Mouse (Mus musculus): ENCODE data around the gene Cd33. TPM values are rescaled to one million over a fixed set of nuclear protein-coding genes. Genes with fewer than 3 reads are reported as not detected.

Cd33 gene
- polyA plus RNA-seq, 1 experiment from 2014 or later = 6.2 TPM

DNA sequence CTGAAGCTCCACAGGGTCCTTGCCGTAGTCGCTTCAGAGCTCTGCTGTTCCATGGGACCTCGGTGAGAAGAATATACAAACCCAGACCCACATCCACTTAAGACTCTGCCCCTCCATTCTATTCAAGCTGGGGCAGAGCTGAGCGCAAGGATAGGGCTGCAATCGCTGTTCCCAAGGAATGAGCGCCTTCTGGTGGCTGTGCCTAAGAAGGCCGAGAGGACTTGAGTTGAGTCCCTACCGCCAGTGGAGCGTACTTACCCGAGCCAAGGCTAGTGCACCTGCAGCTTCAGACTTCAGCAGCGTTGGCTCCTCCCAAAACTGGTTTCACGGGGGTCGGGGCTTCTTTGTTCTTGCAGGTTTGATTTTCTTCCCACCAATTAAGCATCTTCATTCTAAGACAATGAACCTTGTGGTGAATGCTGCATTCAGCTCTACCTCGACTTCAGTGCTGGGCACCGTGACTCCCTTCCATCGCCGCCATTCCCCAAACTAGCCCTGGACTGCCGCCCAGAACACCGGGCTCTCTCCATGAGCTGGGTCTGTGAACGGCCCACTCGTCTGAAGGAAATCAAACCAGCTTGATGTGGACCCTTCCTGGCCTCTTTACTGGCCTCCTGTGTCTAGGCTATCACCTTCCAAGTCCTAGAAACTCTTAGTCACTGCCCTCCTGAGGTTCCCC, 48.7 kb downstream of the Cd33 start:
- no peak overlapping the region for H3K27ac ChIP-seq (ENCODE audit: low read length)
- H3K4me1 ChIP-seq (ENCODE audit: insufficient read depth, low read depth, low read length) = no peaks in the 10 kb centered on the region
- DNase-seq (ENCODE audit: low spot score) = peak; percentile 35
- 10% methylated on average over 21 of the region's 21 CpGs for WGBS
- H3K9ac ChIP-seq (replicated peaks; ENCODE audit: low read depth) = no peak overlapping the region
- H3K4me2 ChIP-seq (replicated peaks; ENCODE audit: low read depth, low read length) = no peak overlapping the region
- H3K27me3 ChIP-seq (replicated peaks; ENCODE audit: insufficient read depth, low read length) = no peaks in the 10 kb centered on the region
- TF ChIP-seq EP300 (IDR thresholded peaks at IDR 0.05) (no peak), CTCF (IDR thresholded peaks at IDR 0.05) (peak; percentile 69)
- H3K36me3 ChIP-seq (ENCODE audit: insufficient read depth, low read length) = no peaks in the 10 kb centered on the region
- no peak overlapping the region for H3K4me3 ChIP-seq (ENCODE audit: low read depth, low read length)
- no peaks in the 10 kb centered on the region for H3K9me3 ChIP-seq (ENCODE audit: low read length)
- ATAC-seq = peak; percentile 33; the same call in 1 of the 2 replicates

DNA sequence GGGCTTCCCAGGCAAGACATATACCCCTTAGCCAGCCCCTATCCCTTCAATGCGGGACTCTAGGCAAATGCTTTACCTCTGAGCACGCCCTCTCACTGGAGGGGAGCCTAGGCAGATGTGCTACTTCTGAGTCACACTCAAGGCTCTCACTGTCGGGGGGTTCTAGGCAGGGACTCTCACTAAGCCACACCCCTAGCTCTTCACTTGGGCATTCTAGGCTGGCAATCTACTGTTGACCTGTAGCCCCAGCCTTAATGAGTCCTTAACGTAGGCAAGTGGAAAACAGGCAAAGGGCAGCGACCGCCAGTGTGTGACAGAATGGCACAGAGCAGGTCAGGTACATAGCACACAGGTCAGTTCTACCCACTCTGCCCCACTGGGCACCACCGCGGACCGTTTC, 53.4 kb downstream of the Cd33 start:
- Histone ChIP-seq H3K36me3 (ENCODE audit: insufficient read depth, low read length) (no peaks in the 10 kb centered on the region), H3K9me3 (ENCODE audit: low read length) (no peaks in the 10 kb centered on the region), H3K4me3 (ENCODE audit: low read depth, low read length) (no peak overlapping the region), H3K9ac (replicated peaks; ENCODE audit: low read depth) (no peak overlapping the region), H3K27me3 (replicated peaks; ENCODE audit: insufficient read depth, low read length) (no peaks in the 10 kb centered on the region), H3K4me1 (ENCODE audit: insufficient read depth, low read depth, low read length) (no peaks in the 10 kb centered on the region), H3K4me2 (replicated peaks; ENCODE audit: low read depth, low read length) (no peak overlapping the region), H3K27ac (ENCODE audit: low read length) (no peak overlapping the region)
- ATAC-seq (no peak), DNase-seq (ENCODE audit: low spot score) (no peak)
- no peak for TF ChIP-seq EP300 (IDR thresholded peaks at IDR 0.05)
- no peak for TF ChIP-seq CTCF (IDR thresholded peaks at IDR 0.05)
- 55% methylated on average over 9 of the region's 9 CpGs for WGBS

DNA sequence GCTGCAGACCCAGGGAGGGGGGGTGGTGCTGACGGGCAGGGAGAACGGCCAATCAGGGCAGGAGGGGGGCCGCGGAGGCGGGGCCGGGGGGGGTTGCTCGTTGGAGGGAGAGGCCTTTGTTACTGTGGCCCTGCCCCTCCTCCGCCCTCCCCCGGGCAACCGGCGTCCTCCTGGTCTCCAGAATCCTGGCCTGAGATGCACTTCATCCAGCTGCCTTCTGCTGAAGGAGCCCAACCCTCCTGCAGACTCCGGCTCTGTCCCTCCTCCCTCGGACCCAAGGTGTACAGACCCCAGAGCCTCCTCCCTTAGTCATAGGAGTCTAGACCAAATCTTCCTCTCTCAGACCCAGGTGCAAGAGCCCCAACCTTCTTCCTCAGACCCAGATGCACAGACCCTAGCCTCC, 54.0 kb downstream of the Cd33 start:
- Histone ChIP-seq H3K27me3 (replicated peaks; ENCODE audit: insufficient read depth, low read length) (no peaks in the 10 kb centered on the region), H3K4me1 (ENCODE audit: insufficient read depth, low read depth, low read length) (no peaks in the 10 kb centered on the region), H3K9me3 (ENCODE audit: low read length) (no peaks in the 10 kb centered on the region), H3K4me3 (ENCODE audit: low read depth, low read length) (peak overlapping the region; percentile 31), H3K9ac (replicated peaks; ENCODE audit: low read depth) (no peak overlapping the region), H3K4me2 (replicated peaks; ENCODE audit: low read depth, low read length) (peak overlapping the region; percentile 59), H3K27ac (ENCODE audit: low read length) (no peak overlapping the region), H3K36me3 (ENCODE audit: insufficient read depth, low read length) (no peaks in the 10 kb centered on the region)
- TF ChIP-seq EP300 (IDR thresholded peaks at IDR 0.05) (no peak), CTCF (IDR thresholded peaks at IDR 0.05) (no peak)
- ATAC-seq (peak; percentile 57), DNase-seq (ENCODE audit: low spot score) (peak; percentile 14)
- WGBS = 0% methylated on average over 5 of the region's 13 CpGs

DNA sequence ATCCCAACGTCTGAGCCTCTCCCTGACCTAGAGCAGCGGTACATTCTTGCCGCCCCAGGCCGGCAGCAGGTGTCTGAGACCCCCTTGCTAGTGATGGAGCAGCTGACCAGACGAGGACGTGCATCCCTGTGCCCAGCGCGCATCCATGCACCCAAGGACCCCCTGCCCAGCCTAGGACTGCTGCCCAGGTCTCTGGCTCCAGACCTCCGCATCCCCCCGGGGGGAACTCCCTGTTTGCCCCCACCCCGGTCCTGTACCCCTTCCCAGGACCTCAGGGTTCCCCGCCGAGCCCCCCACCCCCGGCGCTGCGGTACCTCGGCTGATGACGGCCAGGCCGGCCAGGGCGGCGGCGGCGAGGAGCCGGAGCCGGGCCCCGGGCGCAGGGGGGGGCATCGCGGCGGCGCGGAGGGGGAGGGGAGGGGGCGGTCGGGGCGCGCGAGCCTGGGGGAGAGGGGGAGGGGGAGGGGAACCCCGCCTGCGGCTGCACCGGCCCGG, 54.5 kb downstream of the Cd33 start, which contains the start of gene Iglon5:
Gene Iglon5 (minus strand): TSS at position 445 of the 495 bp plus-strand sequence.
- peak; percentile 9; the same call in 1 of the 2 replicates for ATAC-seq
- peak within 1 kb of the TSS; percentile 31 for H3K4me3 ChIP-seq (ENCODE audit: low read depth, low read length)
- no peaks in the 10 kb centered on the region for H3K36me3 ChIP-seq (ENCODE audit: insufficient read depth, low read length)
- peak within 1 kb of the TSS; percentile 59 for H3K4me2 ChIP-seq (replicated peaks; ENCODE audit: low read depth, low read length)
- H3K9me3 ChIP-seq (ENCODE audit: low read length) = no peaks in the 10 kb centered on the region
- 2% methylated on average over 11 of the region's 41 CpGs for WGBS
- no peak for DNase-seq (ENCODE audit: low spot score)
- no peak within 1 kb of the TSS for H3K9ac ChIP-seq (replicated peaks; ENCODE audit: low read depth)
- TF ChIP-seq CTCF (IDR thresholded peaks at IDR 0.05) (no peak), EP300 (IDR thresholded peaks at IDR 0.05) (no peak)
- H3K4me1 ChIP-seq (ENCODE audit: insufficient read depth, low read depth, low read length) = no peaks in the 10 kb centered on the region
- no peak within 1 kb of the TSS for H3K27ac ChIP-seq (ENCODE audit: low read length)
- no peaks in the 10 kb centered on the region for H3K27me3 ChIP-seq (replicated peaks; ENCODE audit: insufficient read depth, low read length)

- no peaks in the 10 kb centered on the region for H3K4me1 ChIP-seq (ENCODE audit: insufficient read depth, low read depth, low read length)
- TF ChIP-seq CTCF (IDR thresholded peaks at IDR 0.05) (no peak), EP300 (IDR thresholded peaks at IDR 0.05) (no peak)
- no peak overlapping the region for H3K9ac ChIP-seq (replicated peaks; ENCODE audit: low read depth)
- no peaks in the 10 kb centered on the region for H3K27me3 ChIP-seq (replicated peaks; ENCODE audit: insufficient read depth, low read length)
- WGBS = 39% methylated on average over 5 of the region's 5 CpGs
- H3K4me2 ChIP-seq (replicated peaks; ENCODE audit: low read depth, low read length) = no peak overlapping the region
- no peaks in the 10 kb centered on the region for H3K36me3 ChIP-seq (ENCODE audit: insufficient read depth, low read length)
- H3K27ac ChIP-seq (ENCODE audit: low read length) = no peak overlapping the region
- DNase-seq (ENCODE audit: low spot score) (no peak), ATAC-seq (no peak)
- no peaks in the 10 kb centered on the region for H3K9me3 ChIP-seq (ENCODE audit: low read length)
- no peak overlapping the region for H3K4me3 ChIP-seq (ENCODE audit: low read depth, low read length)
Observed at GRCm38 (mm10) chr7:43488646-43489045, 55.6 kb downstream of the Cd33 start.

DNA sequence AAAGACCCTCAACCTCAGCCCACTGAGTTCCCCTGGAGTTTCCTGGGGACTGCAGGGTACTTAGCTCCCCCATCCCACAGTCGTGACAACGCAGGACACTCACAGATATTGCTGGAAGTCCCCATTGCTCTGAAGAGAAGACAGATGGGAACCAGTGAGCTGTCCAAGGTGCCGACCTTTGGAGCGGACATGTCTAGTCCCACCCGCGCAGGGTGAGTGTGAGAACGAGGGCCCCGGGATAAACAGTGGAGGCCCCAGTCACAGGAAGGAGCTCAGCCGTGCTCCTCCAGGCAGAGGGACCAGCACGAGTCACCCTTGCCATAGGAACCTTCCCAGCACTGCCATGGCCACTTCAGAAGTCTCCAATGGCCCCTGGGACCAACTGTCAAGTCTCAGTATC, 61.0 kb downstream of the Cd33 start:
- no peak for ATAC-seq
- 1% methylated on average over 10 of the region's 10 CpGs for WGBS

More for the DNA sequence above, 61.0 kb downstream of the Cd33 start:
- H3K4me3 ChIP-seq (ENCODE audit: low read depth, low read length) = no peak overlapping the region
- H3K4me2 ChIP-seq (replicated peaks; ENCODE audit: low read depth, low read length) = no peak overlapping the region
- no peak overlapping the region for H3K27ac ChIP-seq (ENCODE audit: low read length)
- H3K27me3 ChIP-seq (replicated peaks; ENCODE audit: insufficient read depth, low read length) = no peaks in the 10 kb centered on the region
- TF ChIP-seq CTCF (IDR thresholded peaks at IDR 0.05) = no peak
- TF ChIP-seq EP300 (IDR thresholded peaks at IDR 0.05) = no peak
- no peak for DNase-seq (ENCODE audit: low spot score)
- H3K9me3 ChIP-seq (ENCODE audit: low read length) = no peaks in the 10 kb centered on the region
- H3K9ac ChIP-seq (replicated peaks; ENCODE audit: low read depth) = no peak overlapping the region
- H3K36me3 ChIP-seq (ENCODE audit: insufficient read depth, low read length) = no peaks in the 10 kb centered on the region
- no peaks in the 10 kb centered on the region for H3K4me1 ChIP-seq (ENCODE audit: insufficient read depth, low read depth, low read length)
